Mouse (Mus musculus): ENCODE measurements around the gene Kif1bp.
"Not testable (repeated sequence)": the region's sequence is repeated elsewhere in the genome, so short reads cannot be mapped to it uniquely, and the experiment has no call there.

Gene Kif1bp

GRCm38 (mm10) chr10:62578338-62579100 is at the start of gene Kif1bp:
Gene Kif1bp (minus strand): TSS chr10:62578457.
- DNase-seq (ENCODE audit: low read depth) = peak; percentile 96

DNA sequence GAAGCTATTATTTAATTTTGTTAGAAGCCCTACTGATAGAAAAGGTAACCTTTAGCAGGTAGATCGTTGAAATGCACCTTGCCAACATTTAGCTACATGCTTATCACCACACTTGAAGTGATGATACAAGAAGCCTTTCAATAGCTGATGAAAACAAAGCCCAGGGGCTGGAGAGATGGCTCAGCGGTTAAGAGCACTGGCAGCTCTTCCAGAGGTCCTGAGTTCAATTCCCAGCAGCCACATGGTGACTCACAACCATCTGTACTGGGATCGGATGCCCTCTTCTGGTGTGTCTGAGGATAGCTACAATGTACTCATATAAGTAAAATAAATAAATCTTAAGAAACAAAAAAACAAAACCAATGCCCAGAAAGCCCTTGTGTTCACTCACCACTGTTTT is 25.9 kb upstream of the Kif1bp start:
- DNase-seq (ENCODE audit: low read depth) = no peak

GRCm38 (mm10) chr10:62603233-62604030 is 25.2 kb upstream of the Kif1bp start:
- DNase-seq (ENCODE audit: low read depth) = peak; percentile 46

DNA sequence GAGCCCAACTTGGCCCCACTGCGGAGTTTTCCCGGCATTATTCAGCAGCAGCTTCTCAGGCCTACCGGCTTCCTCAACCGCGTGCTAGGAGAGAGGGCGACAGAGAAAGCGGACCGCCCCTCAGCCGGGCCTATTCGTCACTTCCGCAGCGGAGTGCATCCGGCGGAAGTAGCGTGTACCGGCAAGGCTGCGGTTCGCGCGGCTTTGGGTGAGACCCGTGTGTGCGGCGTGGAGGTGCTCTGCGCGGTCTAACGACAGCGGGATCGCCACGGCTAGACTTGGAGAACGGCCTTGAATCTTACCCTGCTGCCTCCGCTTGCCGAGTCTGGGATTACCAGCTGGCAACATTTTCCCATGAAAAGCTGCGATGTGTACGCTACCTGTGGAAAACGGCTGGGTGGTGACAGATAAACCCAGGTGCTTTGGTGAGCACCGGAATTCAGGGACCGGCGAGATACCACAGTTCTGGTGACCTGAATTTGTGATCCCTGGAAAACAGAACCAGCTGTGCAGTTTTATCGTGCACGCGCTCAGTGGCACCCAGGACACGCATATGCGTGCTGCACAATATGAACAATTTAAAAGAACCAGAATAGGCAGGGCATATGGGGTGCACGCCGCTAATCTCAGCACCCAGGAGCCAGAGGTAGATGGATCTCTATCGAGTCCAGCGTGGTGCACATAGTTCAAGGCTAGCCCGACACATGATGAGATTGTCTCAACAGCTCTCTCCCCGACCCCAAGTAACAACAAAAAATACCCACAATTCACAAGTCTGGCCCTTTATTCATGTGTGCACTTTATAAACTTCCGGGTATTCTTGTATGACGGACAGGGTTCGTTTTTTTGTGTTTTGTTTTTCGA is 24.2 kb upstream of the Kif1bp start, which contains the start of gene Ddx21:
TSS of gene Ddx21 (minus strand) at position 105 of the 864 bp plus-strand sequence.
- peak; percentile 93 for DNase-seq (ENCODE audit: low read depth)

DNA sequence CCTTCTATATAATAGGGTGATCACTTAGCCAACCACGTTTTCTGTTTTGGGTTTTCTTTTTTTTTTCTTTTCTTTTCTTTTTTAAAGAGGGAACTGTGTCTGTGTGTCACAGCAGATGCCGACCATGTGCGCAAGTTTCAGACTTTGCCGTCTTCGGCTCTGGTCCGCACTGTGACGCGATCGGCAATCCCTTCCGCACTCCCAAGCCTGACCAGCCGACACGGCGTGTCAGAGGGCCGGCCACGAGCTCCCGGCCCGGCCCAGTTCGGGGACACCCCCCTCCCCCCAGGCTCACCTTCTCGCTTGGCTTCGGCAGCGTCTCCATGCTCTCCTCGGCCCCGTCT is 23.5 kb upstream of the Kif1bp start:
- no peak for DNase-seq (ENCODE audit: low read depth)

DNA sequence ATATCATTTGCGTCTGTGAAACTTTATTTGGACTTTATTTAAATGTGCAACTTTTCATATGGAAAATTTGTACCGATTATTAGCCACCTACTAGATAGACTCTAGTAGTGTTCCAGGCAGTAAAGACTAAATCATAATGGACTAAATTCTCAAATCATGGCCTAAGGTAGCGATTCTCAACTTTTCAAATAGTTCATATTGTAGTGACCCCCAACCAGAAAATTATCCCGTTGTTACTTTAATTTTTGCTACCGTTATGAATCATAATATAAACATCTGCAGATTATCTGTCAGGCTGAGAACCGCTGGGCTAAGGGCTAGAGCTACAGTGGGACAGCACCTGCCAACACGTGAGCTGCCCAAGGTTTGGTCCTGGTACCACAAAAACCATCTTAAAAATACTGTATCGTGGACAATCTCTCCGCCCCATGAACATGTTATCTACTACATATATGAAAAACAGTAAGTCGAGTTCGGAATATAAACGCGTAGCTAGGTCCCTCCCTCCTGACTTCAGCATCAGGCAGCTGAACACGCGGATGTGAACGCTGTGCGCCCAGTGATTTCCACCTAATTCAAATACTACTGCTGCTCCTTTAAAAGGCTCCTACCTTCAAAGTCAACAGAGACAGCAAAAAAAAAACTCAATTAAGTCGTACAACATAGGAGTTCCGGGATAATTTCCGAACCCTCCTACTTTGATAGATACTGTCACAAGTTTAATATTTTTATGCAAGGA is 23.0 kb upstream of the Kif1bp start:
- DNase-seq (ENCODE audit: low read depth) = peak; percentile 62

DNA sequence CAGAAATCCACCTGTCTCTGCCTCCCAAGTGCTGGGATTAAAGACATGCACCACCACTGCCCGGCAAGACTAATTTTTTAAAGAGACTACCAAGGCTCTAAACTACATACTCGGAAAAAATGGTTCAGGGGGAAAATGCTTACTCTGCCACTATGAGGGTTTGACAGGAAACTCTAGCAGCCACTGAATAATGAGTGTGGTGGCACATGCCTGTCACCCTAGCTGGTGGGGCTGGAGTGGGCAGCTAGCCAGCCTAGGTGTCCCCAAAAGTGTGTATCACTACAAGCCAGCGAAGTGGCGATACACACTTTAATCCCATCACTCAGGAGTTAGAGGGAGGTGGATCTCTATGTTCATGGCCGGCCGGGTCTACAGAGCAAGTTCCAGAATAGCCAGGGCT is 21.8 kb upstream of the Kif1bp start:
- DNase-seq (ENCODE audit: low read depth) = no peak

GRCm38 (mm10) chr10:62599311-62599710 is 21.1 kb upstream of the Kif1bp start:
- not testable (repeated sequence) for DNase-seq (ENCODE audit: low read depth)

GRCm38 (mm10) chr10:62592496-62592895 is 14.2 kb upstream of the Kif1bp start:
- no peak for DNase-seq (ENCODE audit: low read depth)

DNA sequence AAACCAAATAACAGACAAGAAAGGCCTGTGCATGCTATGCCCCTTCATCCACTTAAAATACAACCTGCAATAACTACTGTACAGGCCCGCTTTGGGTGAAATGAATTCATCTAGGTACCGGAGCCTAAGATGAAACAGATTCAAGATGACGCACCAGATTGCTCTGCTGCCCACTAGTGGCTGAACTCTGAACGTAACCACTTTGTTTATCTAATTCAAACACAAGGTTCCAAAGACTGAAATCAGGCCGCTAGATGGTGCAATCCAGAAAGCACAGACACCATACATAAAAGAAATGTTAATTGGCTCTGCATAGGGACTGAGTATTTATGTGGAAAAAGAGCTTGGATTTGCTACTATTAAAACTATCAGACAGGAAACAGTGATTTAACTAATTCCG is 11.9 kb upstream of the Kif1bp start:
- DNase-seq (ENCODE audit: low read depth) = peak; percentile 98

- DNase-seq (ENCODE audit: low read depth) = no peak
Measured at GRCm38 (mm10) chr10:62588616-62589015, 10.4 kb upstream of the Kif1bp start.

- DNase-seq (ENCODE audit: low read depth) = no peak
Measured at GRCm38 (mm10) chr10:62583245-62583644, 5.0 kb upstream of the Kif1bp start.

GRCm38 (mm10) chr10:62582701-62583100 is 4.4 kb upstream of the Kif1bp start:
- no peak for DNase-seq (ENCODE audit: low read depth)

- DNase-seq (ENCODE audit: low read depth) = no peak
Measured at GRCm38 (mm10) chr10:62582263-62582662, 4.0 kb upstream of the Kif1bp start.

DNA sequence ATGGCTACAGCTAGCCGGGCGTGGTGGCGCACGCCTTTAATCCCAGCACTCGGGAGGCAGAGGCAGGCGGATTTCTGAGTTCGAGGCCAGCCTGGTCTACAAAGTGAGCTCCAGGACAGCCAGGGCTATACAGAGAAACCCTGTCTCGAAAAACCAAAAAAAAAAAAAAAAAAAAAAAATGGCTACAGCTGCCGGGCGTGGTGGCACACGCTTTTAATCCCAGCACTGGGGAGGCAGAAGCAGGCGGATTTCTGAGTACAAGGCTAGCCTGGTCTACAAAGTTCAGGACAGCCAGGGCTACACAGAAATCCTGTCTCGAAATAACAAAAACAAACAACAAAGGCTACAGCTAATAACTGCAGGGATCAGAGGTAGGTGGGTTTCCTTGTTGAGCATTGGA is 872 bp upstream of the Kif1bp start:
- not testable (repeated sequence) for DNase-seq (ENCODE audit: low read depth)

DNA sequence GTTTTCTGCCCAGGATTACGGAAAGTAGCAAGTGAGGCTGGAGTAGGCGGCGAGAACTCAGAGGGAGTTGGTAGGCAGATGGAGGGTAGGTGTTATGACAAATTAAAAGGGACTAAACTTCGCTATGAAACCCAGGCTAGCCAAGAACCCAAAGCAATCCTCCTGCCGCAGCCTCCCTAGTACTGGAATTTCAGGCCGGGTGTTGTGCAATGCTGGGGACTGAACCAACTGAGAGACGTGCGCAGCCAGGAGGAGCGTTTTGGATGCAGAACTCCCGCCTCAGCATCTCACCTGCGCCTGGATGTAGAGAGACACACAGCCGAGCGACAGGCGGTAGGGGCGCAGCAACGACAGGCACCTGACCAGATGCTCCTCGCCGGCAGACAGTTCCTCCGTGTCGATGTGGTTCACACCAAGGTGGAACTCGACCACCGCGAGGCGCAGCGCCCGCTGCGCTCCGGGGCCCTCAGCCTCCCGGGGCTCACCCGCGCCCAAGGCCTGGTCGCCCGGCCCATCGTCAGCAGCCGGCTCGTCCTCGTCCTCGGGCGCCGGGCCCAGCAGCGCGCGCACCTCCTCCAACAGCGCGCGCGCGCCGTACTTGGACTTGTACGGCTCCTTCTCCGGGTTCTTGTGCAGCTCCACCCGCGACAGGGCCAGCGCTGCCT is 452 bp downstream of the Kif1bp start:
- no peak for DNase-seq (ENCODE audit: low read depth)

- no peak for DNase-seq (ENCODE audit: low read depth)
Measured at GRCm38 (mm10) chr10:62575001-62575400, 3.3 kb downstream of the Kif1bp start.

GRCm38 (mm10) chr10:62570126-62570871 is 8.0 kb downstream of the Kif1bp start:
- no peak for DNase-seq (ENCODE audit: low read depth)

DNA sequence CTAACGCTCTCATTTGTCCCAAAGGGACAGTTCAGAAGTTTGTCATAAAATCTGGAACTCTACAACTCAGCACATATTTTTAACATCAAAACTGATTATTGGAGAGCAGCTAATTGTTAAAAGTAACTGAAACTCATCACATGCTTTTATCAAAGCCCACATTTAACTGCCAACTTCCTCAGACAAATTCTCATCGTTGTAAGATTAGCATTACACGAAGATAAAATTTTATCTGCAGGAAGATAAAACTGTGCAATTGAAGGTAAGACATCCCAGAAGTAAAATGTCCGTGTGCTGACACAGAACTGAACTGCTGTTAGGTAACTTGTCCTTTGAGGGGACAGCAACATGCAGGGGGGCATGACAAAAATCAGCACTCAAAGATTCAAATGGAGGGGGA is 9.4 kb downstream of the Kif1bp start:
- DNase-seq (ENCODE audit: low read depth) = no peak

DNA sequence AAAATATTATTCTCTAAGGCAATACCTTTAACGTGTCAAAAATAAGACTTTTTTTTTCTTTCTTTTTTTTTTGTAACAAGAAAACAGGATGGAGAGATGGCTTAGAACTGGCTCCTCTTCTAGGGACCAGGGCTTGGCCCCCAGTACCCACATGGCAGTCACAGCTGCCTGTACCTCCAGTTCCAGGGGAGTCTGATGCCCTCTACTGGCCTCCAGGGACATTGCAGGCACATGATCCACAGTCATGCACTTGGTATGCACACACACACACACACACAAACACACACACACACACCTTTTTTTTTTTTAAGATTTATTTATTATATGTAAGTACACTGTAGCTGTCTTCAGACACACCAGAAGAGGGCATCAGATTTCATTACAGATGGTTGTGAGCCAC is 20.5 kb downstream of the Kif1bp start:
- DNase-seq (ENCODE audit: low read depth) = peak; percentile 64

- DNase-seq (ENCODE audit: low read depth) = no peak
Measured at GRCm38 (mm10) chr10:62556558-62556901, 21.7 kb downstream of the Kif1bp start.
